Mouse (Mus musculus): ENCODE measurements around the gene Aif1. TPM values are rescaled to one million over a fixed set of nuclear protein-coding genes. Genes with fewer than 3 reads are reported as not detected.

The Aif1 gene
- polyA plus RNA-seq (2012; fragmentation: generic; extraction: Trizol), result not detected
- long read RNA-seq, experiment 1, result 0 reads
- long read RNA-seq, experiment 2, result 0 reads

GRCm38 (mm10) chr17:35175968-35176367 lies at the start of gene Aif1:
TSS of gene Aif1 (minus strand) at chr17:35176068.
- Histone ChIP-seq H3K27me3 (ENCODE audit: control insufficient read depth, insufficient read depth, insufficient read length) (no peaks in the 10 kb centered on the region), H3ac (ENCODE audit: control insufficient read depth, insufficient read length, low read depth) (no peak within 1 kb of the TSS), H3K36me3 (ENCODE audit: control insufficient read depth, insufficient read depth) (no peaks in the 10 kb centered on the region), H3K79me2 (ENCODE audit: control insufficient read depth, insufficient read depth) (no peaks in the 10 kb centered on the region), H3K79me3 (ENCODE audit: low read depth) (no peaks in the 10 kb centered on the region), H3K4me3 (ENCODE audit: insufficient read depth, poor library complexity, severe bottlenecking) (no peak within 1 kb of the TSS)
- TF ChIP-seq CTCF (IDR thresholded peaks at IDR 0.05; ENCODE audit: control insufficient read depth, insufficient read depth, insufficient read length) (no peak), FOSL1 (IDR thresholded peaks at IDR 0.05; ENCODE audit: insufficient read depth, low read length, poor library complexity, severe bottlenecking) (no peak), MAX (IDR thresholded peaks at IDR 0.05) (no peak), MYOD1 (IDR thresholded peaks at IDR 0.05; ENCODE audit: control insufficient read depth, insufficient read length, low read depth) (no peak), USF1 (IDR thresholded peaks at IDR 0.05; ENCODE audit: low read depth) (no peak), MYOG (IDR thresholded peaks at IDR 0.05; ENCODE audit: control insufficient read depth, extremely low read depth, insufficient read length) (no peak), CEBPB (IDR thresholded peaks at IDR 0.05; ENCODE audit: low read depth) (no peak)

GRCm38 (mm10) chr17:35225456-35225855 lies 49.6 kb upstream of the Aif1 start:
- peaks cover 29% of the 10 kb centered on the region for H3K36me3 ChIP-seq (ENCODE audit: control insufficient read depth, insufficient read depth)
- TF ChIP-seq USF1 (IDR thresholded peaks at IDR 0.05; ENCODE audit: low read depth) (no peak), MAX (IDR thresholded peaks at IDR 0.05) (no peak), CTCF (IDR thresholded peaks at IDR 0.05; ENCODE audit: control insufficient read depth, insufficient read depth, insufficient read length) (no peak), CEBPB (IDR thresholded peaks at IDR 0.05; ENCODE audit: low read depth) (no peak), MYOD1 (IDR thresholded peaks at IDR 0.05; ENCODE audit: control insufficient read depth, insufficient read length, low read depth) (no peak), FOSL1 (IDR thresholded peaks at IDR 0.05; ENCODE audit: insufficient read depth, low read length, poor library complexity, severe bottlenecking) (no peak), MYOG (IDR thresholded peaks at IDR 0.05; ENCODE audit: control insufficient read depth, extremely low read depth, insufficient read length) (no peak)

GRCm38 (mm10) chr17:35224641-35225040 lies 48.8 kb upstream of the Aif1 start:
- TF ChIP-seq USF1 (IDR thresholded peaks at IDR 0.05; ENCODE audit: low read depth) (no peak), CTCF (IDR thresholded peaks at IDR 0.05; ENCODE audit: control insufficient read depth, insufficient read depth, insufficient read length) (no peak), MAX (IDR thresholded peaks at IDR 0.05) (no peak), CEBPB (IDR thresholded peaks at IDR 0.05; ENCODE audit: low read depth) (no peak), MYOG (IDR thresholded peaks at IDR 0.05; ENCODE audit: control insufficient read depth, extremely low read depth, insufficient read length) (no peak), MYOD1 (IDR thresholded peaks at IDR 0.05; ENCODE audit: control insufficient read depth, insufficient read length, low read depth) (no peak), FOSL1 (IDR thresholded peaks at IDR 0.05; ENCODE audit: insufficient read depth, low read length, poor library complexity, severe bottlenecking) (no peak)
- peaks cover 2% of the 10 kb centered on the region for H3K79me3 ChIP-seq (ENCODE audit: low read depth)
- no peaks in the 10 kb centered on the region for H3K27me3 ChIP-seq (ENCODE audit: control insufficient read depth, insufficient read depth, insufficient read length)
- H3K79me2 ChIP-seq (ENCODE audit: control insufficient read depth, insufficient read depth), result peaks cover 29% of the 10 kb centered on the region
- H3ac ChIP-seq (ENCODE audit: control insufficient read depth, insufficient read length, low read depth), result no peak overlapping the region
- peaks cover 23% of the 10 kb centered on the region for H3K36me3 ChIP-seq (ENCODE audit: control insufficient read depth, insufficient read depth)
- H3K4me3 ChIP-seq (ENCODE audit: insufficient read depth, poor library complexity, severe bottlenecking), result no peak overlapping the region

More at GRCm38 (mm10) chr17:35225456-35225855, 49.6 kb upstream of the Aif1 start:
- Histone ChIP-seq H3ac (ENCODE audit: control insufficient read depth, insufficient read length, low read depth) (no peak overlapping the region), H3K4me3 (ENCODE audit: insufficient read depth, poor library complexity, severe bottlenecking) (no peak overlapping the region), H3K79me3 (ENCODE audit: low read depth) (peaks cover 2% of the 10 kb centered on the region), H3K79me2 (ENCODE audit: control insufficient read depth, insufficient read depth) (peaks cover 37% of the 10 kb centered on the region), H3K27me3 (ENCODE audit: control insufficient read depth, insufficient read depth, insufficient read length) (no peaks in the 10 kb centered on the region)

- Histone ChIP-seq H3K79me2 (ENCODE audit: control insufficient read depth, insufficient read depth) (peaks cover 20% of the 10 kb centered on the region), H3K4me3 (ENCODE audit: insufficient read depth, poor library complexity, severe bottlenecking) (no peak overlapping the region), H3K36me3 (ENCODE audit: control insufficient read depth, insufficient read depth) (peaks cover 20% of the 10 kb centered on the region), H3K27me3 (ENCODE audit: control insufficient read depth, insufficient read depth, insufficient read length) (no peaks in the 10 kb centered on the region), H3K79me3 (ENCODE audit: low read depth) (peaks cover 2% of the 10 kb centered on the region), H3ac (ENCODE audit: control insufficient read depth, insufficient read length, low read depth) (no peak overlapping the region)
- TF ChIP-seq MAX (IDR thresholded peaks at IDR 0.05), result no peak
- no peak for TF ChIP-seq CTCF (IDR thresholded peaks at IDR 0.05; ENCODE audit: control insufficient read depth, insufficient read depth, insufficient read length)
- TF ChIP-seq CEBPB (IDR thresholded peaks at IDR 0.05; ENCODE audit: low read depth), result no peak
- no peak for TF ChIP-seq MYOD1 (IDR thresholded peaks at IDR 0.05; ENCODE audit: control insufficient read depth, insufficient read length, low read depth)
- no peak for TF ChIP-seq FOSL1 (IDR thresholded peaks at IDR 0.05; ENCODE audit: insufficient read depth, low read length, poor library complexity, severe bottlenecking)
- no peak for TF ChIP-seq USF1 (IDR thresholded peaks at IDR 0.05; ENCODE audit: low read depth)
- TF ChIP-seq MYOG (IDR thresholded peaks at IDR 0.05; ENCODE audit: control insufficient read depth, extremely low read depth, insufficient read length), result no peak
Measured at GRCm38 (mm10) chr17:35222299-35222698, 46.4 kb upstream of the Aif1 start.

GRCm38 (mm10) chr17:35220156-35220952 lies 44.5 kb upstream of the Aif1 start, which contains the start of gene Gm16181:
TSS of gene Gm16181 (plus strand) at chr17:35220834.
- Histone ChIP-seq H3K36me3 (ENCODE audit: control insufficient read depth, insufficient read depth) (peaks cover 20% of the 10 kb centered on the region), H3K79me2 (ENCODE audit: control insufficient read depth, insufficient read depth) (peaks cover 6% of the 10 kb centered on the region), H3K4me3 (ENCODE audit: insufficient read depth, poor library complexity, severe bottlenecking) (no peak within 1 kb of the TSS), H3K79me3 (ENCODE audit: low read depth) (peaks cover 2% of the 10 kb centered on the region), H3K27me3 (ENCODE audit: control insufficient read depth, insufficient read depth, insufficient read length) (no peaks in the 10 kb centered on the region), H3ac (ENCODE audit: control insufficient read depth, insufficient read length, low read depth) (no peak within 1 kb of the TSS)
- no peak for TF ChIP-seq MAX (IDR thresholded peaks at IDR 0.05)

Measured in C2C12 (cell line).